Mouse (Mus musculus) liver, adult 2 months (tissue): ENCODE results near the gene Timp1.

ENCODE experiments used
- CTCF ChIP-seq: fragments of 200-500 bp; IDR thresholded peaks from 2 replicates; pipeline ENCODE4 v1.5.1; 2011; ENCODE audit warnings: low read depth, low read length, control low read depth
- POLR2A ChIP-seq: fragments of 200-500 bp; IDR thresholded peaks from 2 replicates; pipeline ENCODE4 v1.6.1; 2011; ENCODE audit warnings: low read length, control low read depth; ENCODE audit not compliant: insufficient read depth; ENCODE audit errors: extremely low read depth

DNA sequence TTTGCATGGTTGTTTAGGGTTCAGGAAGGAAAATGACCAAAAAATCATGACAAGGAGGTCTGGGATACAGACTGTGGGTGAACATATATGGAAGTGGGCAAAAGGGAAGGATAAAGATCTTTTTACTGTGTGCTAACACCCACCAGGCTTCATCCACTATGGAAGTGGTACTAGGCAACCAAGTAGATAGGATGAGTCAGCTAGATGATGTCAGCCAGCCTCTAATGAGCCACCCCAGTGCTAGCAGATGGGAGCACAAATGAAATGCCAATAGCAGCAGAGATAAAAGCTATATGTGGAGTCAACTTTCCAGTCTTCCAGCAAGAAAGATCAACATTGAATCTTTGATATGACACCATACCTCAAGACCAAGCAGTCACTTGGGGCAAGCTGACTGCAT, 45.1 kb downstream of the Timp1 start:
- no peak for TF ChIP-seq POLR2A
- TF ChIP-seq CTCF, result no peak
